Mouse (Mus musculus) bone marrow, adult 2 months (tissue): ENCODE data around the gene Pop7.

Source experiments
- CTCF ChIP-seq: fragments of 200-500 bp; IDR thresholded peaks from 2 replicates; pipeline ENCODE4 v1.5.1; 2011; ENCODE audit warnings: low read length, control low read depth; ENCODE audit not compliant: control insufficient read depth, insufficient read depth
- POLR2A ChIP-seq: fragments of 200-500 bp; IDR thresholded peaks from 2 replicates; pipeline ENCODE4 v1.6.1; 2011; ENCODE audit warnings: low read depth, mild to moderate bottlenecking, control low read depth, low read length, borderline replicate concordance; ENCODE audit not compliant: control insufficient read depth

DNA sequence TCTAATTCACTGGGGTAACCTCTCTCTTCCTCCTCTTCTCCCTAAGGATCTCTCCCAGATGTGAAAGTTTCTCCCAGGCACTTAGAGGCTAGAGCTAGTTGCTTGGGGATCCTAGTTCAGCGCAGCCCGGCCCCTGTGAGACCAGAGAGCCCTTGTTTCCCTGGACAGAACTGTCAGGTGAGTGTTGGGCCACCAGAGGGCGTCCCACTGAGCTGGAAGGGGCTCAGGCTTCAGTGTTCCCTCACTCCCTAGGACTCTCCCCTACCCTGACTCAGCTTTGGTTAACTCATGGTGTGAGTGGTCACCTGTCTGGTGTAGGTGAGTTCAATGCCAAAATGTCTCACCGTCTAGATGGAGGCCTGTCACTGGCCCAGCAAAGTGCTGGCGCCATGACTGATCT, 16.1 kb upstream of the Pop7 start, which contains the start of gene Gigyf1:
- TF ChIP-seq CTCF (peak; percentile 65), POLR2A (no peak)
